Mouse (Mus musculus) layer of hippocampus, adult 11-12 months (tissue): ENCODE results near the gene Atg7.
"Not testable (repeated sequence)": the region's sequence is repeated elsewhere in the genome, so short reads cannot be mapped to it uniquely, and the experiment has no call there.

ENCODE experiments used
- DNase-seq: peaks from one replicate; pipeline ENCODE4 v3.0.0; 2022; ENCODE audit warnings: low spot score

Gene Atg7

DNA sequence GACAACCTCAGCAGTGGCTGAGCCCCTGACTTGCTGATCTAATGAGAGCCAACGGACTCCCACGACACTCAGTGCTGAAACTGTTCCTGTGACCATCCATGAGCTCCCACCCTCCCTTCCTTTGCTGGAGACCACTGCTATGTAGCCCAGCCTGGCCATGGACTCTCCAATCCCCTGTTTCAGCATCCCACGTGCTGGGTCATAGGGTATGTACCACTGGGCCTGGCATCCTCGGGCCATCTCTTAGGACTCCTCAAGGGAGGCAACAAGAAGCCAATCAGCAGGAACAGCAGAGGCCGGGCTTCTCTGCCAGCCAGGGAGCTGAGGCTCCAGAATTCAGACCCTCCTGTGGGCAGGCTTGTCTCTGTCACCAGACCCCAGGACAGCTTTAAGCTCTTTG lies 239.3 kb downstream of the Atg7 start:
- no peak for DNase-seq

DNA sequence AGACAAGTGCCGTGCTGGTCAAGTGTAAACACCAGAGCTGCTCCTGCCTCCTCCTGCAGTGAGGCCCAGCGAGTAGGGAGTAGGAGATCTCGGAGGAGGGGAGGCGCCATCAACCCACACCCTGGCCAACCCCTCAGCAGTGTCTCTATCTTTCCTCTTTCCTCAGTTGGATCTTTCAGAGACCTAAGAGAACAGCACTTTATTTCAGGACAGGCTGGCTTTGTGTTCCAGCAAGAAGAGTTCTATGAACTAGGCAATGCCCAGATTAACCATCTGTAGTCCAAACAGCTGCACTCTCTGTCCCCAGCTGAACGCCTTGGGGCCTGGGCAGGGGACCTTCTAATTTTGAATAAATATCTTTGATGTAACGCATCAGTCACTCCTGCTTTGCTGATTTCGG lies 239.8 kb downstream of the Atg7 start:
- no peak for DNase-seq

DNA sequence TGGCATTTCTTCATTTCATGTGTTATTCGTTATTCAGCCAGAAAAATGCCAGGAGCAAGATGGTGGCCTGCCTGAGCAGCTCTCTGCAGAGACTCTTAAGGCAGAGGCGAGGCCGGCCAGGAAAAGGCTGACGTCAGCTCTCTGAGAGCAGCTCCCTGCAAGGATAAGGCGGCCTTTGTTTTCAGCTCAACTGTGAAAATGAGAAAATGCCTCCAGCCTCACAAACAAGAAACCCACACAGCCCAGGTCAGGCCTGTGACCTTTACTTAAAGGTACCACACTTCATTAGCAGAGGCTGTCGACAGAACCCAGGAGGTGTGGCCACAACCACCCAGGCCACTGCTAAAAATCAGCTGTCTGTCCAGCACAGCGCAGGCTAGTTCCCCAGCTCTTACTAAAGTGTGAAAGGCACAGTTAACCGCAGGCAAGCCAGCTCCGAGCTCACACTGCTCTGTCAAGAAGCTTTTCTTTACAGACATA lies 240.4 kb downstream of the Atg7 start:
- DNase-seq = peak; percentile 79

DNA sequence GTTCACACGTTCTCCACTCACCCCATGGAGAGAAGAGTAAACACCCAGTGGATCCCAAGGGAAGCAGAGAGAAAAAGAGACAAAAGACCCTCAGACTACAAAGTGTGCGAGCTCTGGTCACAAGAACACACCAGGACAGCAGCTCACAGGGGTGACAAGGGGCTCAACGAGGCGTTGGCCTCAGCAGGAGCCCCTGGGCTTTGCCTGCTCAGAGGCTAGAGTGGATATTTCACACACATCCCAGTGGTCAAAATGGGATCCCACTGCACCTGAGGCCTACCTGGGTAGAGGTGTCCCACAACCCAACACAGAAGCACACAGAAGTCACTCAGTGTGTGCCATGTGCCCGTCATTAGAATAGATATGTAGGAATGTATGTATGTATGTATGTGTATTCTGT lies 242.2 kb downstream of the Atg7 start:
- DNase-seq = no peak

DNA sequence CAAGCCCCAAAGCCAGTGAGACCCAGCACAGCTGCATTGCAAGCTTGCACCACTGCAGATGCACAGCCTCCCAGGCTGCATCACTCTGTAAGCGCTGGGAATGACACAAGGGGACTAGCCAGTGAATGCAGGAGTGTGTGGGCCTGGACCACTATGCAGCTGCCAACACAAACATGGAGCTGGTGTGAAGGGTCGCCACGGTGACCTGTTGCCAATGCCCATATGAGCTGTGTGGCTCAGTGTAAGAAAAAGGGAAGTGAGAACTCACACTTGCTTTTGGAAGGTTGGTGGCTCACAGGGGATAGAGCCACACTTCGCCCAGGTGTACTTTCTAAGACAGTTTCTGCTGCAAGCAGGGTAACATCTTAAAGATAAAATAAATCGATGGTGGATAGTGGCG lies 243.1 kb downstream of the Atg7 start:
- no peak for DNase-seq

DNA sequence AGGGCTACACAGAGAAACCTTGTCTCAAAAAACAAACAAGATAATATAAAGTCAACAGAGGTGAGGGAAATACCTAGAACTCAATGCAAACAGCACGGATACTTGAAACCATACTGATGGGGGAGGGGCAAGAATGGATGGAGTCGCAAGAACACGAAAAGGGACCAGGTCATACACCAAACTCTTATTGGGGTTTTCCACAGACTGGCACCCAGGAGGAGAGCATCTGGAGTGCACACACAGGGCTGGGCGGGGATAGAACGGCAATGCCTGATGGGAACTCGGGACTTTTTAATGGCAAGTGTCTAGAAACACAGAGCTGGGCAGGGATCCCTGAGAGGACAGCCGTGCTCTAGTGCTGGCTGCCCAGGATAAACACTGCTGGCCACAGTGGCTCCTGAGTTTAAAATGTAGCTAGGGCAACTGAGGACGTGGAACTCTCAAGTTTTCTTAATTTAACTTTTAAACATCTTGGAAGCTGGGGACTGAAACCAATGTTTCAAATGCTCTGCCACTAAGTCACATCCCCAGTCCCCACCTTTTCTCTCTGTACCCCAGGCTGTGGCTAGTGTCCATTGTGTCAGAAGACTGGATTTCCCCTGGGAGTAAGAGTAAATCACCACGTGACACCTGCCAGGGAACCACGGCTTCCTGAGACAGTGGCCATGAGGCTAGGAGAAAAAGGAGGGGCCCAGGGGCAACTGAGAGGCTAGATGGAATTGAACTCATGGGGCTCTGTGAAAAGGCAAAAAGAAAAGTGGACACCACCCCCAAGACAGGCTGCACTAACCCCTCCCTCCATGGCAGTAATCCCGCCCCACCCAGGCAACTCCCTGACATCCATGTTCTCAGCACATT lies 243.8 kb downstream of the Atg7 start:
- no peak for DNase-seq

DNA sequence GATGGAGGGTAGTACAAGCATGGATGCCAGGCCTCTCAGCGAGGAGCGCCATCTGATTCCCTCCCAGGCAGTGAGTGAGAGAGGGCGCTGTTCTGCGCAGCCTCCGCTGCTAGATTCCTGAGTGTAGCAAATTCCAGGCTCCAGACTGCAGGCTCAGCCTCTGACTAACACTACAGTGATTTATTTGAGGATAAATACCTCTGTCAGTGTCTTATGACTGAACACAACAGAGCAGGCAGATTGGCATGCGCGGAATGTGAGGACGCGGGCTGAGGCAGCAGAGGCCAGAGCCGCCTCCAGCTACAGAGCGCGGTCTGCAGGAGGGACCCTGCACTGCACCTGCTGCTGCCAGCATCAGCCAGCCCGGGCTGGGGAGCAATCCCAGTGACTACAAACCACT lies 246.0 kb downstream of the Atg7 start:
- DNase-seq = peak; percentile 77

DNA sequence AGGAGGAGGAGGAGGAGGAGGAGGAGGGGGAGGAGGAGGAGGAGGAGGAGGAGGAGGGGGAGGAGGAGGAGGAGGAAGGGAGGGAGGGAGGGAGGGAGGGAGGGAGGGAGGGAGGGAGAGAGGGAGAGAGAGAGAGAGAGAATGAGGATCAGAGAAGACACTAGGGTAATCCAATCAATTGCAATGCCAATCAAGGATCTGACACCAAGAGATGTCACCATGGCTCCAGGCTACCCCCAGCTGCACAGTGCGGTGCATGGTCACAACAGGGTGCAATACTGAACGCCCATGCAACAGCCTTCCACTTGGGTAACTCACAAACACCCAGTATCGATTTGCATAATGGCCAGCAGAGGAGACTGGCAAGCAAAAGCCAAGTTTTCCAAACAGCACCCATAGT lies 247.1 kb downstream of the Atg7 start:
- not testable (repeated sequence) for DNase-seq

DNA sequence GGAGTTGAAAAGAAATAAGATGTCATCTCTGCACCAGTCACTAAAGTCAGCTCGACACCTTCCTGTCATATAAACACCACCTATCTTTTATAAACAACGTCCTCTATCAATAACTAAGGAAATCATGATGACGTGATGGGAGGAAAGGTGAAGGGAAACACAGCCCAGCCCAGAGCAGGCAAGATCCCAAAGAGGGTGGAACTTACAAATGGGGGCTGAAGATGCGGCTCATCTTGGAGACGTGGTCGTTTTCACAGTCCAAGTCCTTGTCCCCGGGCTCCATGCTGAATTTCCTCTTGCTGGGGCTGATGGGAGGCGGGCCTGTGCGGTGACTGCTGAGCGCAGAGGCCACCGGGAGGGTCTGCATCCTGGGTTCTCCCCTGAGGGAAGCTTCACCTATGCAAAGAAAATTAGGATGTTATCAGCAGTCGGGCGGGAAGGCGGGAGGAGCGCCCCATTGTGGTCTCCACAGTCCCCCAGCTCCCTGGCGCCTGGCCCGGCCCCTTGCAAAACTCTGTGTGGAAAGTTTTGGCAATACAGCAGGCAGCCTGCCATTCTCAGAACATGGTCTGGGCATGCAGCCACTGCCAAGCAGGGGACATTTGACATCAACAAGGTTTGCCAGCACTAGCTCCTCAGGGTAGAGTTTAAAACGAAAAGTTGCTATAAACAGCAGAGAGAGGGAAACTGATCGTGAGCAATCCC lies 247.7 kb downstream of the Atg7 start:
- peak; percentile 89 for DNase-seq

DNA sequence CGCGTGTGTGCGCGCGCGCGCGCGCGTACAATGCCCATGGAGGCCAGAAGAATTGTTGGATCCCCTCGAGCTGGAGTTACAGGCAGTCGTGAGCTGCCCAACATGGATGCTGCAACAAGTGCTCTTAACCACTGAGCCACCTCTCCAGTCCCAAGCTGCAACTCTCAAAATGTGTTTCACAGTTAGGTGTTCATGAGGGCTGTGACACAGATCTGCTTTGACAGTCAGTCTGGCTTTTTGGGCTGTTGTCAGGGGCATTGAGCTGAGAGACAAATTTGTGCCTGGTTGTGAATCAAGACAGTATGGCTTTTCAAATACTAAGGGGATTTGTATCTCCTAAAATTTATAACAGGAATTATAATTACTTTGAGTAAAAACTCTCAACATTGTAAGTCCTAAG lies 248.4 kb downstream of the Atg7 start:
- DNase-seq = no peak

DNA sequence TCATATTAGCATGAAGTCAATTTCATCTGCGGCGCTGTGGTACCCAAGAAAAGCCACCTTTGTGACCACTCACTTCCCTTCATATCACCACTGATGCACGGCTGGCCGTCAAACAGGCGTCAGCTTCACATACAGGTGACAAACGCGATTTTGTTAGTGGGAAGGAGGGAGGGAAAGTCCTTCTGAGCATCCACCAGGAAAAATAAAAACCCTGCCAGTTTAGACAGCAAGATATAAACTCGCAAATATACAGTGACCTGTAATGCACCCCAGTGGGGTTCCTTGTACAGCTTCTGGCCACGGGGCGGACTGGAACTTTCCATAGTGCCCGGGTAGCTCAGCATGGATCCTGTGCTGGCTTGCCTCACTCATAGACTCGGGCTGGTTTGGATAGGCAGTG lies 248.9 kb downstream of the Atg7 start:
- DNase-seq = no peak

DNA sequence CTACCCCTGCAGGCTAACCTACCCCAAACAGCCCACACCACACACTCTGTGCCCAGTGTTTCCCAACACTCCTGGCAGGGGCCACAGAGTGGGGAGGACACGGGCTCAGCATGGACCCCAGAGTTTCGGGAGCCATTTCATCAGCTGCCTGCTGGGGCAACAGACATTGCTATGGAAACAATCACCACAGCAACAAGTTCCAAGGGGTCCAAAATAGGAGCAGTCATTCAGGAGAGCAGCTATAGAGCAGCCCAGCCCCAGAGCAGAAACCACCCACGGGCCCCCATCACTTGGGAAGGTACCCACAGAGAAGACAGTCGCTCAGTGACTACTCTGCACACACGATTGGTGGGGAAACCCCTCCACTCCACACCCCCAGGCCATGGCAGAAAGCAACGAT lies 249.5 kb downstream of the Atg7 start:
- peak; percentile 83 for DNase-seq

DNA sequence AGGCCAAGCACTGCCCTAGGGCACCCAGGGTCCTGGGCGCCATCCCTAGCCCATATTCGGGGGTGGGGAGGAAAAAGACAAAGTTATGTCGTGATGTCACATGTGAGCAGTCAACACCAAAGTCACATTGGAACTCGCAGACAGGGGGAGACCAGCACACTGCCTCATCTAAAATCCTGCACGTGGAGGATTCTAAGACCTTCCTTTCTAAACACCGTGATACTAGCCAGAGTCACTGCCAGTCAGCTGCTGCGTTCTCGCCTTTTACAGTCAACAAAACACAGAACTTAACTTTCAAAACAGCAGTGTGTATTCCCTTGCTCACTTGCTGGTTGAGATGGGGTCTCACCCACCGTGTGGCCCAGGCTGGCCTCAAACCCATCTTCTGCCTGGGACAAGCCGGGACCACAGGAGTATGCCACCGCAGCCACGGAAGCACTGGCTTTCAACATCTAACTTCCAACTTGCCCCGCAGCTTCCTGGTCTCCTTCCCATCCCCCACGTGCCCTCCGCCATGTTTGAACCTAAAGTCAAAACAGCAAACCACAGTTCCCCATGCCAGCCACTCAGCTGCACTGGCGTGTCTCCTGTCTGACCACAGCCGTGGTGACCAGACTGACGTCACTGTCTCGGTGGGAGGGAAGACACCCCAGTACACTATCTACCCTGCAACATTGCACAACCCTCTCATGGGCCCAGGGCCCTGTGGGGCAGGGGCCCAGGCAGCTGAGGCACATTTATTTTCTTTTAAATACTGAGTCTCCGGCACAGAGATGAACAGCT lies 250.7 kb downstream of the Atg7 start:
- DNase-seq = peak; percentile 86

DNA sequence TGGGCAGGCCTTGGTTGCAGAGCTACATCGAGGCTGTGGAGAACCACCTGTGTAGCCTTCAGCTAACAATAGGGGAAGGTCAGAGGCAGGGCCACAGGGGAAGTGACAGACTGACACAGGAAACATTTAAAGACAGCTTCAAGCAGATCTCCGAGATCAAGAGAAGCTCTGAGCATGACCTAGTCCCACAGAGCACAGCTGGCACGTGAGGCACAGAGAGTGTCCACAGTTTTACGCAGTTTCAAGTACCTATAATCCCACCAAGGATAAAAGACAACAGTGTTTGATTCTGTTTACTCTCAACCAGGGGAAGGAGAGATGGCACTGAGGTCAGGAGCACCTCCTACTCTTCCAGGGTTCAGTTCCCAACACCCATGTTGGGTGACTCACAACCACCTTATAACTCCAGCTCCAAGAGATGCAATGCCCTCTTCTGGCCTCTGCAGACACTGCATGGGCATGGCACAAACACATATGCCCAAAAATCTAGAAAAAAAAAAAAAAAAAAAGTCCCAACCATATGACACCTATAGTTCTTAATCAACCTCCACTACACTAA lies 251.7 kb downstream of the Atg7 start:
- DNase-seq = no peak

DNA sequence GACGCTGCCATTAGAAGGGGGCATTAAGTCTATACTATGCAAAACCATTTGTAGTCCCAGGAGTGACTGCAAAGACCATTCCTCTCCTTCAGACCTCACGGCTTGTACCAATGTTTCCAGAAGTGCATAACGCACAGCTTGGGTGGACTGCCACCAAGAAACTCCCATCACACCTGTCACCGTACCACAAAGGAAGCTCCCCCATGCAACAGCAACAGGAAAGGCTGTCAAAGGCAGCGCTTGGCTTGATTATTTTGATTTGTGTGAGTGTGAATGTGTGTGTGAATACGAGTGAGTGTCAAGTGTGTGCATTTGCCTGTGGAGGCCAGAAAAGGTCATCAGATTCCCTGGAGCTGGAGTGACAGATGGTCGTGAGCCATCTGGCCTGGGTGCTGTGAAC lies 252.3 kb downstream of the Atg7 start:
- no peak for DNase-seq

DNA sequence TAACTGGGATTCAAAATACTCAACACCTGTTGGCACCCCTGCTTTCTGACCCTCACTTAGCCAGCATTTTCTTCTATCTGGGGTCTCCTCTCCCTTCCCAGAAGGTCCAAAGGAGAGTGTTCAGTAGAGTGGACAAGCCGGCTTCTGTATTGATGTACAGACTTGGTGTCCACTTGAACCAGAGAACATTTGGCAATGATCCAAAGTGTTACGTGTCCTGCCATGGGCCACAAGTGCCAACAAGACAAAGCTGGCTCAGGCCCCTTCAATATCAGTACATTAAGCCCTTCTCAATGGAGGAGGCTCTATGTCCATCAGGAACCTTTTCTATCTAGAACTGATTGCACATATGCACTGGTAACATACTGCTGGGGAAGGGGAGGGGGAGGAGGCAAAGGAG lies 253.4 kb downstream of the Atg7 start:
- no peak for DNase-seq

DNA sequence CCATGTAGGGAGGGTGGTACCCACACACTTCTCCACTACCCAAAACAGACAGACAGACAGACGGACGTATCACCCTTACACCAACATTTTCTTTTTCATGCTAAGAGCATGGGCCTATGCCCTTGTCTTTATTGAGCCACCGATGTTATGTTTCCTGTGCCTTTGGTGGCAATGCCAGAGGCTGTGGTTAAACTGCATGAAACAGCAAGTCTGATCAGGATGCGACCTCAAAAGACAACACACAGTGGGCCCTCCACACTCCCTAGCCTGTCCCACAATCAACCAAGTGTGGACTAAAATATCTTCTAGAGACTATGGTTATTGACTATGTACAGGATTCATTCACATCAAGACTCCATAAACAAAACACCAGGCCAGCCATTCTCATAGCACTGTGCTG lies 256.1 kb downstream of the Atg7 start:
- no peak for DNase-seq

DNA sequence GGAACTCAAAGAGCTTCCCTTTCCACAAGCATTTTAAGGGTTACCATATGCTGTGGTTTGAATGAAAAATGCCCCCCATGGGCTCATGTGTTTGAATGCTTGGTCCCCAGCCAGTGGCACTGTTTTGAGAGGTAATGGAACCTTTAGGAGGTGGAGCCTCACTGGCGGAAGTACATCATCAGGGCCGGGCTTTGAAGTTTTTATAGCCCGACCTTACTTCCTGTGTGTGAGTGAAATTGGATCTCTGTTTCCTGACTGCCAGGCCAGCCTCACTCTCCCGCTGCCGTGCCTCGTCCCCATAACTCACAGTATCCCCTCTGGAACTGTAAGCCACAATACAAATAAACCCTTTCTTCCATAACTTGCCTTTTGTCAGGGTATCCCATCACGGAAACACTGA lies 256.8 kb downstream of the Atg7 start:
- no peak for DNase-seq

DNA sequence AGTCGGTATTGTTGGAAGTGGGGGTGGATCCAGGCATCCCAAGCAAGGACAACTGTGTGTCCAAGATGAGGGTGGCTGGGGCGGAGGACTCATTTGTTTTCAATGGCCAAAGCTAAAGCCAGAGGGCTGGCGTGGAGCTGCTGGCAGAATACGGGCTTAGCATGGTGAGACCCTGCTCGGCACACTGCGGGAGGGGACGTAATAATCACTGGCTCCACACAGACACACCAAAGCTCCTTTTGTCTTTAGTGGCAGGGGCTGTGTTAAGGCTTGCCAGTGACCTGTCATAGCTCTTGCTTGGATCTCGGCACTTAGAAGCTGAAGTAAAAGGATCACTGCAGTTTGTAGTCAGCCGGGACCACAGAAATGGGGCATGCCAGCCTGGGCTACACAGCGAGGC lies 257.3 kb downstream of the Atg7 start:
- DNase-seq = no peak

DNA sequence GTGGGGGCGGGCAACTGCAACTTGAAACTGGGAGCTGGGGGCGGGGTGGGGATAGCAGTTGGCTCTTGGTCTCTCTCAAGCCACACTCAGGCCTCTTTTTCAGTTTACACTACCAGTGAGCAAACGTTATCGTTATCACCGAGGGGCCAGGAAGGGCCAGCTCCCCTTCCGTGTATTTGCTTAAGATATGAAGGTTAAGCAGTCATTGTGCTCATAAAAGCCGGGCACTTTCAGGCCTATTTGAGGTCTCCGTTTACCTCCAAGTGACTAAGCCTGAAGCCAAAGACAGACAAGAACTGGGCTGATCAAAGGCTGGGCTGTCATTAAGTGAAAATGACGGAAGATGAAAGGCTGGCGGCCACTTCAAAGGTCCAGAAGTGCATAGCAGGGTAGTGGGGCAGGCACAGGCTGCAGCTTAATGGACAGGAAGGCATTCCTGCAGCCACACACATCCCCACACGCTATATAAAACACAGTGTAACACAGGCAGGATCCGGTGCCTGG lies 258.5 kb downstream of the Atg7 start:
- DNase-seq = no peak

DNA sequence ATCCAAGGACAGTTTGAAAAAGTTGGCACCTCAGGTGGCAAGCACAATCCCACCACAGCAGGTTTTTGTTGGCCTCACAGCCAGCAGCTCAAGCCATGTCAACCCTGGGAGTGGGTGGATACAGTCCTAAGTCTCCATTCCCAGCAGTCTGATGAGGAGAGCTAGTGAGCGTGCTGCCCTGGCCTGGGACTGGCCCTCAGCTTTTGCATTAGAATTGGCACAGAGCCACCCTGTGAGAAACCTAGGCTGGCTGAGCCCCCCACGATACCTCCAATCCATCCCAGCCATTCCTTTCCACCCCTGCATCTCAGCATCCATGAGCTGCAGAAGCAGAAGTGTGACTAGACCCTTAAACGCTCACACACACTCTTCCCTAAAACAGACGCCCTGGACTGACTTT lies 259.0 kb downstream of the Atg7 start:
- DNase-seq = no peak

DNA sequence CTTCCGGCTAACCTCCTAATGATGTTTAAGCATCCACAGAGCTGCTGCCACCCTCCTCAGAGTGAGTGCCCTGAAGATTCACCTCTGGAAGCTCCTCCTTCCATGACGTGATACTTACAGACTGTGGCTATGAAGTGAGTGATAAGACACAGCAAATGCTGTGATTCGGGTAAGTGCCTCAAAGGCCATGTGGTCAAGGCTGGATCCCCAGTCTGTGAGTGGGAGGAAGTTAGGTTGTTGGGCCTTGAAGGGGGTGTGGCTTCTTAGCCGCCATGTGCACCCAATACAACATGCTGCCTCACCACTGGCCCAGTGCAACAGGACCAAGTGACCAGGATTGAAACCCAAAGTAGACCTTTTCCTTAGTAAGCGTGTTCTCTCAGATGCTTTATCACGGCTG lies 261.3 kb downstream of the Atg7 start:
- DNase-seq = no peak
